Mouse (Mus musculus) megakaryocyte, embryonic 14.5 days (primary cell): Measurements from ENCODE around the gene Plcg2. TPM values are rescaled to one million over a fixed set of nuclear protein-coding genes. Genes with fewer than 3 reads are reported as not detected.

ENCODE experiments used
- H3K27me3 ChIP-seq: replicated peaks from 2 replicates; pipeline ENCODE3; 2012; ENCODE audit warnings: inconsistent platforms
- H3K36me3 ChIP-seq: replicated peaks from 2 replicates; pipeline ENCODE3; 2012; ENCODE audit warnings: low read length, inconsistent platforms, mixed read lengths
- H3K4me1 ChIP-seq: 2 replicates; pipeline ENCODE4 v1.6.1; 2012; ENCODE audit warnings: inconsistent platforms
- H3K4me3 ChIP-seq: replicated peaks from 2 replicates; pipeline ENCODE3; 2012; ENCODE audit warnings: moderate library complexity, mild to moderate bottlenecking, inconsistent platforms
- H3K9me3 ChIP-seq: 2 replicates; pipeline ENCODE4 v1.6.1; 2012; ENCODE audit warnings: inconsistent platforms
- FLI1 ChIP-seq: IDR thresholded peaks from 2 replicates; pipeline ENCODE4 v1.6.1; 2012; ENCODE audit warnings: low read length, inconsistent platforms, mixed read lengths
- GATA1 ChIP-seq: IDR thresholded peaks from 3 replicates; pipeline ENCODE4 v1.6.1; 2012; ENCODE audit warnings: mixed read lengths, low read length, inconsistent platforms, borderline replicate concordance
- polyA plus RNA-seq: library from polyadenylated mRNA; stranded (reverse); fragments of >175 nt; gene quantifications from 2 replicates; pipeline ENCODE4 v1.2.3, GENCODE M21; 2012; ENCODE audit warnings: low replicate concordance; ENCODE audit not compliant: insufficient read depth

Plcg2 gene
- polyA plus RNA-seq, 1 experiment = 76.6 TPM

DNA sequence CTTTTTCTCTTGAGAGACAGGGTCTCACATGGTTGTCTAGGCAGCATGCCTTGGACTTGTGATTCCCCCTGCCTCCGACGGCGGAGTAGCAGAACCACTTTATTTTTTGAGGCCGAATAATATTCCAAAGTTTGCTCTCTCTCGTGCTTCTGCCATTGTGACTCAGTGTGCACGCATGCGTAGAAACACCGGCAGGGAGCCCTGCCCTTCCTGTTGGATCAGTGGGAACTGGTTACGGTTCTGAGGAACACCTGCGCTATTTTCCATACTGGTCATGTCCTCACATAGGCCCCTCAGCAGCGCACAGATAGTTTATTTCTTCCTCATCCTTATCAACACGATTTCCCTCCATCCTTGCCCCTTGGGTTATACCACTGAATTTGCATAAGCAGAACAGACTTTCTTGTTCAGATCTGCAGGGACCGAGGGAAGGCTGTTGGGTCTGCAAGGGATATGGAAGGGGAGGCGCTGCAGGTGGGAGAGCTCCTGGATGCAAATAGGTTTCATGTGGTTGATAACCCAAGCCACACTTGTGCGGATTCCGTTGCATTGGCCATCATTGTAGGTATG, 64.4 kb downstream of the Plcg2 start:
- peaks cover 98% of the 10 kb centered on the region for H3K36me3 ChIP-seq
- TF ChIP-seq GATA1 = no peak
- TF ChIP-seq FLI1 = no peak
- H3K4me3 ChIP-seq = no peak overlapping the region
- no peaks in the 10 kb centered on the region for H3K9me3 ChIP-seq
- H3K27me3 ChIP-seq = no peaks in the 10 kb centered on the region
- peaks cover 89% of the 10 kb centered on the region for H3K4me1 ChIP-seq

DNA sequence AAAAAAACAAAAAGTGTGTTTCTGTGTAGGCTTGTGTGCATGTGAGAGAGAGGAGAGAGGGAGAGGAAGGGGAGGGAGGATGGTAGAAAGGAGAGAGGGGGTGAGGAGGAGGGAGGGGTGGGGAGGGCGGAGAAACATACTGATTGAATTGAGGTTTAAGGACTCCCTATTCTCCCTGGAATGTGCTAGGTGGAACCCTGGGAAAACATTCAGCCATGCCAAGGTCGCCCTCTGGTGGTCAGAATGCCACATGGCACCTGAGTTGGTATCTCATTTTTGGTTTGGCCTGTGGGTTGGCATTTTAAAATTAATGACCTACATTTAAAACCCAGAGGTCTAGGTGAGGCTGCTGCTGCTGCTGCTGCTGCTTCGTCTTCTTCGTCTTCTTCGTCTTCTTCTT, 71.3 kb downstream of the Plcg2 start:
- no peak overlapping the region for H3K4me3 ChIP-seq
- no peaks in the 10 kb centered on the region for H3K27me3 ChIP-seq
- peaks cover 96% of the 10 kb centered on the region for H3K36me3 ChIP-seq
- H3K4me1 ChIP-seq = peaks cover 72% of the 10 kb centered on the region
- no peaks in the 10 kb centered on the region for H3K9me3 ChIP-seq
- TF ChIP-seq GATA1 = no peak
- TF ChIP-seq FLI1 = no peak

DNA sequence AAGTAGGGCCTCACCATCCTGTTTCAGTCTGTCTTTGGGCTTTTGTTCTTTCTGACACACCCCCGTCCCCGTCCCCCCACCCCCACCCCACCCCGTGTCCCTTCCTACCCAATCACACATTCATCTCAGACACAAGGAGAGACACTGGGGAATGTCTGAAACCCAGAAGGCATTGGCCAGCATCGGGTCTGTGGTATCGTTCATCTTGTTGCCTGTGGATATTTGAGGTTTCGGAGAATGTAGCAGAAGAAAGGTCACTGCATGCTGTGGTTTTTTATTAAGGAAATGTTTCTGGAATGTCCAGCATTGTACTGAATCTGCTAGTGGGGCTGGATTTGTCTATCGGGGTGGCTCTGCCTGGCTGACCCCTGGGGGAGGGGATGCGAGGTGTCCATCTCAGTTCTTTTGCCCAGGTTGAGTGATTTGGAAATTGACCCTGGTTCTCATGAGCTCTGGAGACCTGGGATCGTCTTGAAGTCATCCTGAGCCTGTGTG, 78.2 kb downstream of the Plcg2 start:
- TF ChIP-seq FLI1 (no peak), GATA1 (no peak)
- peaks cover 89% of the 10 kb centered on the region for H3K4me1 ChIP-seq
- H3K4me3 ChIP-seq = no peak overlapping the region
- H3K27me3 ChIP-seq = no peaks in the 10 kb centered on the region
- peaks cover 97% of the 10 kb centered on the region for H3K36me3 ChIP-seq
- H3K9me3 ChIP-seq = no peaks in the 10 kb centered on the region

DNA sequence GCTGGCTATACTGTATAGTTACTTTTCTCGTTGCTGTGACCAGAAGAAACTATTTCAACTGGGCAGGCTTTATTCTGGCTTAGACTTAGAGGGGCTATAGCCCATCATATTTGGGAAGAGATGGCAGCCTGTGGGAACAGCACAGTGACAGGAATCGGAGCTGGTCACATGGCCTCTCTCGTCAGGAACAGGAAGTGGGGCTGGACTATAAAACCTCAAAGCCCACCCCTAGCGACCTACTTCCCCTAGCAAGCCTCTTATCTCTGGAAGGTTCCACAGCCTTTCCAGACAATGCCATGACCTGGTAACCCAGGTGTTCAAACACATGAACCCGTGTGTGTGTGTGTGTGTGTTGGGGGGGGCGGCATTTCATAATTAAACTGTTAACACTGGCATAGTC, 79.0 kb downstream of the Plcg2 start:
- TF ChIP-seq GATA1 (no peak), FLI1 (no peak)
- Histone ChIP-seq H3K36me3 (peaks cover 97% of the 10 kb centered on the region), H3K27me3 (no peaks in the 10 kb centered on the region), H3K4me1 (peaks cover 89% of the 10 kb centered on the region), H3K4me3 (no peak overlapping the region), H3K9me3 (no peaks in the 10 kb centered on the region)

DNA sequence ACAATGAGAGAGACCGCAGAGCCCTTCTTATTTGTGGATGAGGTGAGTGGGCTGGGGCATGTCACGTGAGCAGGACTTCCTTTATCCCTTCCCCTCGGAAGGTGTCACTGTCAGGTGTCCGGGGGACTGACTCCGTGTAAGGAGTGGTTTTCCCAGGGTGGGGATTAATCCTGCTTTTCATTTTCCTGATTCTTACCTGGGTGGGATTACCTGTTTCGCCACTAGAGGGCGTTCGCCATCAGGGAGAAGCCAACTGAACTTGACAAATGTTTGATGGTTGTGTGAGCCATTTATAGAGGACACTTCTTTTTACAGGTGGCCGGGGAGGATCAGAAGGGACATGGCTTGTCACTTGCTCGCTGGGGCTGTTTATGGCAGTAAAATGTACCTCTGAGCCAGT, 79.8 kb downstream of the Plcg2 start:
- Histone ChIP-seq H3K36me3 (peaks cover 97% of the 10 kb centered on the region), H3K4me3 (no peak overlapping the region), H3K4me1 (peaks cover 90% of the 10 kb centered on the region), H3K27me3 (no peaks in the 10 kb centered on the region), H3K9me3 (no peaks in the 10 kb centered on the region)
- TF ChIP-seq FLI1 (no peak), GATA1 (no peak)

DNA sequence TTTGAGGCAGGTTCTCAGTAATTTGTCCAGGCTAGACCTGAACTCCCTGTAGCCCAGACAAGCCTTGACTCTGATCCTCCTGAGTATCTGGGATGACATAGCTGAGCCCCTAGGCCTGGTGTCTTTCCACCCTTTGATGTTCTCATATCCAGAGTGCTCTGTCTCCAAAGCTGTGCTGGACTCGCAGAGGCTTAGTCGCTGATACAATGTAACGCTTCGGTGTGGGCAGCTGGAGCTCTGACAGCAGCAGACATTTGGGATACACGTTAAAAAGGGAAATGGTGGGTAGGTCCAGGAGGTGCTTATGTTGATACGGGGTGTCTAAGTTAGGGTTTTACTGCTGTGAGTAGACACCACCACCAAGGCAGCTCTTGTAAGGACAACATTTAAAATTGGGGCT, 80.8 kb downstream of the Plcg2 start:
- Histone ChIP-seq H3K4me3 (no peak overlapping the region), H3K36me3 (peaks cover 97% of the 10 kb centered on the region), H3K4me1 (peaks cover 87% of the 10 kb centered on the region), H3K9me3 (no peaks in the 10 kb centered on the region), H3K27me3 (no peaks in the 10 kb centered on the region)
- no peak for TF ChIP-seq FLI1
- no peak for TF ChIP-seq GATA1

DNA sequence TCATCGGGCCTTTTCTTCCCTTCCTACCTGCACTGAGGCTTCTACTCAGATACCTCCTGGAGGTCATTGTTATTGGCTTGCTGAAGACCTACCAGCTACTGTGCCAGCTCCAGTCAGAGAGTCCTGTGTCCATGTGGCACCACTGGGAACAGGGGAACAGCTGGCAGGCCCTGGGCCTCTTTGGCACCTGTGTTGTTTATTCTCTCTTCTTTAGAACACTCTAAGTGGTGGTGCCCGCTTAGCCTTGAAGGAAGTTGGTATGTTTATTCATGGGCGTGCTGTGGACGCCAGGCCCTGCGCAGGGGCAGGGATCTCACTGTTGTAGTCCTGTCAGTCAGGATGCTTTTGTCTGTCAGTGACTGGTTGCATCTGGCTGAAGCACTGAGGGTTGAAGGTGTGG, 95.8 kb downstream of the Plcg2 start:
- H3K9me3 ChIP-seq = peaks cover 16% of the 10 kb centered on the region; the same call in 1 of the 2 replicates
- no peaks in the 10 kb centered on the region for H3K27me3 ChIP-seq
- H3K36me3 ChIP-seq = peaks cover 99% of the 10 kb centered on the region
- no peak overlapping the region for H3K4me3 ChIP-seq
- TF ChIP-seq GATA1 = no peak
- no peak for TF ChIP-seq FLI1
- H3K4me1 ChIP-seq = peaks cover 47% of the 10 kb centered on the region

DNA sequence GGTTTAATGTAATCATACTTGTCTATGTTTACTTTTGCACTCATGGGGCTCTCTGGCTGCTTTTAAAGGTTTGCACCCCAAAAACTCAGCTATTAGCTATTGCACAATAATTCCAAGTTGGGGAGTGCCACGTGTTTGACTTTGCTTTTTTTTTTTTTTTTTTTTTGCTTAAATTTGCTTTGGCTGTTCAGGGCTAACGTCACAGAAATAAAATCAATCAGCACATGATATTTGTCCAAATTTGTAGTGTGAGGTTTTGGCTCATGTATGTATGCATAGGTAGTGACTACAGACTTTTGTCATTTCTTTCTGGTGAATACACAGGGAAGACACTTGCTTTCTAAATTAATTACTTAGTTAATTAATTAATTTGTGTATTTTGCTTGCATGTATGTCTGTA, 96.9 kb downstream of the Plcg2 start:
- Histone ChIP-seq H3K4me1 (peaks cover 43% of the 10 kb centered on the region), H3K4me3 (no peak overlapping the region), H3K27me3 (no peaks in the 10 kb centered on the region), H3K36me3 (peaks cover 99% of the 10 kb centered on the region), H3K9me3 (peaks cover 16% of the 10 kb centered on the region; the same call in 1 of the 2 replicates)
- TF ChIP-seq GATA1 (no peak), FLI1 (no peak)

DNA sequence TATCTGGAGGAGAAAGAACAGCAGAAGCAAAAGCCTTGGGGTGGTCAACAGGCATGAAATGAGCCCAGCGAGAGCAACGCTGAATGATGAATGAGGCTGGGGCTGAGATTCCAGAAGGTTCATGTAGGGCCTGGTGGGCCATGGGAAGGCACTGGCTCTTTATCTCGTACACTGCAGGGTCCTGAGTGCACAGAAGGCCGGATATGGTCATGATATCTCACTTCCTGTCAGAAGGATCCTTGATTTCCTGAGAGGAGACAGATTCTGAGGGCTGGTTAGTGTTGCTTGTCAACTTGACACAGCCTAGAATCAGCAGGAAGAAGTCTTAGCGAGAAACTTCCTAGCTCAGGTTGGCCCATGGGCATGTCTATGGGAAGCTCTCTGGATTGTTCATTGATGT, 98.7 kb downstream of the Plcg2 start:
- H3K4me3 ChIP-seq = no peak overlapping the region
- peaks cover 42% of the 10 kb centered on the region for H3K4me1 ChIP-seq
- TF ChIP-seq GATA1 = no peak
- TF ChIP-seq FLI1 = peak; percentile 85
- H3K27me3 ChIP-seq = no peaks in the 10 kb centered on the region
- H3K36me3 ChIP-seq = peaks cover 99% of the 10 kb centered on the region
- peaks cover 24% of the 10 kb centered on the region for H3K9me3 ChIP-seq

DNA sequence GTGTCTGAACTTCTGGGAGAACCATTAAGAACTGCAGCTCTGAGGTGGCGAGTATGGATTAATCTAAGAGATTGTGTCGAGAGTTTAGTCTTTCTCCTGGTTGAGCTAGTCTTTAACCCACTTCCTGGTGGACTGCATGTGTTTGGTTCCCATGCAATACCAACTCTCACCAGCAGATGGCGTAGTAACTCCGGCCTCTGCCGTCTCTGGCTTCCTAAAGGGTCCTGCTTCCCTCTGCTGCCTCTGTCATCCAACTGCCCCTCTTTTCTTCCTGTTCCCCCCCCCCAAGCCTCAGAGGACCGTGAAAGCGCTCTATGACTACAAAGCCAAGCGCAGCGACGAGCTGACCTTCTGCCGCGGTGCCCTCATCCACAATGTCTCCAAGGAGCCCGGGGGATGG, 102.7 kb downstream of the Plcg2 start:
- Histone ChIP-seq H3K4me3 (no peak overlapping the region), H3K27me3 (no peaks in the 10 kb centered on the region), H3K36me3 (peaks cover 99% of the 10 kb centered on the region), H3K9me3 (peaks cover 37% of the 10 kb centered on the region), H3K4me1 (peaks cover 18% of the 10 kb centered on the region)
- TF ChIP-seq GATA1 (no peak), FLI1 (no peak)
